Mouse (Mus musculus): ENCODE measurements around the gene Cog8.
A peak's percentile ranks its signal among the peaks of the same experiment; 100 is the strongest.
"Not testable (repeated sequence)": the region's sequence is repeated elsewhere in the genome, so short reads cannot be mapped to it uniquely, and the experiment has no call there.

The Cog8 gene

GRCm38 (mm10) chr8:107045478-107045877, 11.0 kb downstream of the Cog8 start:
- no peak for DNase-seq (ENCODE audit: low read depth, low spot score)

DNA sequence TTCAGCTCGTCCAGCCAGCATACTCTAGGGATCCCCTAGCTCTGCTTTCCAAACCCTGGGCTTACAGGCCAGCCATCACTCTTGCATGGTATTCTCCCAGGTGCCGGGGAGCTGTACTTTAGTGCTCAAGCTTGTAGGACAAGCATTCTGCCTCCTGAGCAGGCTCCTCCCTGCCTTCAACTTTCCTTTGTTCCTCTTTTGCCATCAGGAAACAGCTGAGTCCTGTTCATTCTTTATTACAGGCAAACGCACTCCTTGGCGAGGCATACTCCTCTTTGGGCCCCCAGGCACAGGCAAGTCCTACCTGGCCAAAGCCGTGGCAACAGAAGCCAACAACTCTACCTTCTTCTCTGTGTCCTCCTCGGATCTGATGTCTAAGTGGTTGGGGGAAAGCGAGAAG, 15.9 kb downstream of the Cog8 start:
- no peak for DNase-seq (ENCODE audit: low read depth, low spot score)

GRCm38 (mm10) chr8:107036626-107037025, 19.9 kb downstream of the Cog8 start:
- no peak for DNase-seq (ENCODE audit: low read depth, low spot score)

GRCm38 (mm10) chr8:107035641-107036040, 20.8 kb downstream of the Cog8 start:
- DNase-seq (ENCODE audit: low read depth, low spot score): no peak

DNA sequence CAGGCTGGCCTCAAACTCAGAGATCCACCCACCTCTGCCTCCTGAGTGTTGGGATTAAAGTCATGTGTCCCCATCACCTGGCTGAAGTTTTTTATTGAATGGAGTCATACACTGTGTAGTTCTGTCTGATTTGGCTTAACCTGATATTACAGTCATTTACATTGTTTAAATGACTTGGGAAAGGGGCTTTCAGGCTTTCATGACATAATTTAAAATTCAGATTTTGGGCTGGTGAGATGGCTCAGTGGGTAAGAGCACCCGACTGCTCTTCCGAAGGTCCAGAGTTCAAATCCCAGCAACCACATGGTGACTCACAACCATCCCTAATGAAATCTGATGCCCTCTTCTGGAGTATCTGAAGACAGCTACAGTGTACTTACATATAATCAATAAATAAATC, 22.9 kb downstream of the Cog8 start:
- not testable (repeated sequence) for DNase-seq (ENCODE audit: low read depth, low spot score)

DNA sequence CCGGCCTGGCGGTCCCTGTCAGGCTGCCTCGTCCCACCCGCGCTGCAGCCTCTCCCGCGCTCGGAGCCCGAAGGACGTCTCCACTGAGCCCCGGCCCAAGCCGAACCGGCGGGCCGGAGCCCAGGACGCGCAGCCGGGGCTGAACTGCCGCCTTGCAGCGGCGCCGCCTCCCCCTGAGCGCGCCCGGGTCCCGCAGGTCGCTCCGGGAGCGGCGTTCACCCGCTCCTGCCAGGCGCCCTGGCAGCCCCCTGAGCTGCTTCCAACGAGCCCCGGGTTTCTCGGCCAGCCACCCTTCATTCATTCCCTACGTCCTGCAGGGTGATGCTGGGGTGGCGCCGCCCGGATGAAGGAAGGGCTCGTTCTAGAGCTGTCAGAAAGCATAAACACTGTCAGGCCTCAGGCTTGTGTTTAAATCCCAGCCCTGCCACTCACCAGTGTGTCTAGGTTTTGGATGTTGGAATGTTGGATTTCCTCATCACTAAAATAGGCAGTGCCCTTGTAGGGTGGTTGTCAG, 24.9 kb downstream of the Cog8 start:
- no peak for DNase-seq (ENCODE audit: low read depth, low spot score)

DNA sequence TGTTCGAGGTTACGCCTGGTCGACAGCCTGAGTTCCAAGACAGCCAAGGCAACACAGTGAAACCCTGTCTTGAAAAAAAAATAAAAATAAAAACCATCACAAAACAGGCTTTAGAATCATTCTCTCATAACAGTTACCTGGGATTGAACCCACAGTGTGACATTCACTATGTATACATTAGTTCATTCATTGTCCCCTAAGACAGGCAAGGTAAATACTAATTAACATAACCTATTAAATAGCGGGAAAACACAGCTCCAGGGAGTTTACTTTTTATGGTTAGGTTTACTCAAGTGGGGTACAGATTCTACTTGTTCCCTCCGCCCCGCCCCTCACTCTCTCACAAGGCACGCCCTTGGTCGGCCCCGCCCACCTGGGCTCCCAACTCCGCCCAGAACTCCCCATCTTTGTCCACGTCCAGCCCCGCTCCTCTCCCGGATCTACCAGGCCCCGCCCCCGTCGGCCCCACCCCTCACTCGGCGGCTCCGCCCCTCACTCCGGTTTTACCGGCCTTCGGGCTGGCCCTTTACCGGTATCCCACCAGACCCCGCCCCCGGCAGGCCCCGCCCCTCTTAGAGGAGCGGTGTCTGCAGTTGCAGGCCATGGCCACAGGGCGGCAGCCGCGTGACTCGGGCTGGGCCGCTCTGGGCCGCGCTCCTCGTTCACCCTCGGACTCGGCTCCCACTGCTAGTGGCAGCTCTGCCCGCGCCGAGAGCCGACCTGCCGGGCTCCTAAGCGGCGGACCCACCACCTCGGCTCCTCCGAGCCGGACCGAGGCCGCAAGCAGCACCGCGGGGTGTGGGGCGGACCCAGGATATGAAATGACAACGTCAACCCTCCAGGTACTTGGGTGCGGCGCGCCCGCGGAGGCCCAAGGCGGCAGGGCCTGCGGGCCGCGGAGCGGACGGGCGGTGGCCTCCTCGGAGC, 25.6 kb downstream of the Cog8 start, which contains the start of gene Vps4a:
Vps4a (plus strand) TSS at position 573 of the 927 bp plus-strand sequence.
- DNase-seq (ENCODE audit: low read depth, low spot score): peak; percentile 87

DNA sequence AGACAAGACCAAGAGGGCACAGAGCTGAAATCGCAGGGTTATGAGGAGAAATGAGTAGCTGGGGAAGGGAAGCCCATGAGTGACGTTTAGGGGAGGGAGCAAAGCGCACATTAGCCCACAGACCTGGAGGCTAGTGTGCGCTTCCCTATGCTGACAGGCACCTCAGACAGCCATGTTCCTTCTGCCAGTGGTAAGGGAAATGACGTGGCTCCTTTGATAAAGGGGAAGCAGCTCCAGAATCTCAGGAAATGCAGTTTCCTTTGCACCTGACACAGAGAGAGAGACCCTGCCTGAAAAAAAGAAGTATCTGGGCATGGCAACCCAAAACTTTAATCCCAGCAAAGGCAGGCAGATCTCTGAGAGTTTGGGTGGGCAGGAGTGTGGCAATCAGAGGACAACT, 26.4 kb downstream of the Cog8 start:
- DNase-seq (ENCODE audit: low read depth, low spot score): no peak

DNA sequence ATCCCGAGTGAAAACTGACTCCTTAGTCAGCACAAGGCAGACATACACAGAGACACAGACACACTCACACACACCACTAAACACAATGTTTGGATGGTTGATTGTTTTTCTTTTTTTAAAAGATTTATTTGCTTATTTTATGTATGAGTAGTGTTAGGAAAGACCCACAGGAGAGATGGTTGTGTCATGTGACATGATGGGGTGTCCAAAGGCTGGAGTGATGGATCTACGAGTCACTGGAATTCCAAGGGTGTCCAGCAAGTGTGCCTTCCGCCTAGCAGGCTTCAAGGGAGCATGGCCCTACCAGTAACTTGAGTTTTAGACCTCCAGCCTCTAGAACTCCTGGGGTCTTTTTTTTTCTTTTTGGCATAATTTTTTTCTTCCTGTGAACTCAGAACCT, 27.2 kb downstream of the Cog8 start:
- DNase-seq (ENCODE audit: low read depth, low spot score): no peak

DNA sequence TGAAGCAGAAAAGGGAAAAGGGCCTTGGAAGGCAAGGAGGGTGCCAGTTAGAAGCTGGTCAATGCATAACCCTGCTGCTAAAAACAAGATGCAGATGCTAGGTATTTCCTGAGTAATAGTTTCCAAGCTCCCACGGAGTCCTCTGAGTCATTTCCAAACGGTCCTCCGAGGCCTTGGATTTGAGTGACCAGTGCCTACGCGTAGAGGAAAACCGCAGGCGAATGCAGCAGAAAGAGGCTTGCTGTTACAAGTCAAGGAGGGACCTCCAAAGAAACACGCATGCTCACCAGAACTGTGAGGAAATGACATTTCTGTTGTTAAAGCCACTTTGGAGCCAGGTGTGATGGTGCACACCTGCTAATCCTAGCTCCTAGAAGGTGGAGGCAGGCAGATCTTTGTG, 33.0 kb downstream of the Cog8 start:
- DNase-seq (ENCODE audit: low read depth, low spot score): no peak

- no peak for DNase-seq (ENCODE audit: low read depth, low spot score)
Observed at GRCm38 (mm10) chr8:107014915-107015314, 41.6 kb downstream of the Cog8 start.

DNA sequence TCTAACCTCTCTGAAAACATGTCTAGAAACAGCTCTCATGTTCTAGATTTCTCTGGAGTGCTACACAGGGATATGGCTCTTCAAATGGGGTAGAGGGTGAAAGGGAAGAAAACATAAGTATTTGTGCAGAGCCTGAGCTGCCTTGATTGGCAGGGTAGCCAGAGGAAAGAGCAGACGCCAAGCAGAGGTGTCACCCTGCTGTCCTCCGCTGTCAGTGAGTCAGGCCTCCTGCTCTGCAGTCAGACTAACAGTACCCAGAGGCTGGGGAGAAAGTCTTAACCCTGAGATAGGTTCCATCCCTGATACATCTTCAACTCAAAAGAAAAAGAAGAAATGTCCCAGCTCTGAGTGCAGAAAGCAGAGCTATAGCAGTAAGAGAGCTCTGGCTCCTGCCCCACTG, 43.8 kb downstream of the Cog8 start:
- no peak for DNase-seq (ENCODE audit: low read depth, low spot score)

- no peak for DNase-seq (ENCODE audit: low read depth, low spot score)
Observed at GRCm38 (mm10) chr8:107007795-107008194, 48.7 kb downstream of the Cog8 start.

- peak; percentile 65 for DNase-seq (ENCODE audit: low read depth, low spot score)
Observed at GRCm38 (mm10) chr8:107002532-107002931, 54.0 kb downstream of the Cog8 start.

- no peak for DNase-seq (ENCODE audit: low read depth, low spot score)
Observed at GRCm38 (mm10) chr8:106999068-106999467, 57.4 kb downstream of the Cog8 start.

DNA sequence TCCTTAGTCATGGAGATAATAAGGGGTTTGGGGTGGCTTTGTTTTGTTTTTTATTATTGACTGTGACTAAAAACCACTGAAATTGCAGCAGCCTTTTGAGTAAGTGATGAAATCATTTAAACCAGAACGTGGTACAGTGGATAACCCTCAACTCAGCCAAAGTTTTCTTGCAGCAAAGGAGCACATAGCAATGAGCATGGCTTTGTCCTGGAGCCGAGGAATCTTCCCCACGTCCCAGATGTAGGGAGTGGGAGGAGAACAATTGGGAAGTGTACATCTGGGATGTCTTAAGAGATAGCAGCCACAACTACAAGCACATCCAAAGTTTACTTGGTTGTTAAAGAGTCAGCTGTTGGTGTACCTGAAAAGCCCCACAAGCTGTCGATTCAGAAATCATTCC, 59.1 kb downstream of the Cog8 start:
- no peak for DNase-seq (ENCODE audit: low read depth, low spot score)

- DNase-seq (ENCODE audit: low read depth, low spot score): not testable (repeated sequence)
Observed at GRCm38 (mm10) chr8:106996339-106996738, 60.1 kb downstream of the Cog8 start.

Measured in WW6 (cell line).